Mouse (Mus musculus): Measurements from ENCODE around the gene Pin1. TPM values are rescaled to one million over a fixed set of nuclear protein-coding genes. Genes with fewer than 3 reads are reported as not detected.
A peak's percentile ranks its signal among the peaks of the same experiment; 100 is the strongest.
"Not testable (repeated sequence)": the region's sequence is repeated elsewhere in the genome, so short reads cannot be mapped to it uniquely, and the experiment has no call there.

Gene Pin1
- 45.7 and 46.5 TPM in 2 replicates for polyA plus RNA-seq (2014; fragmentation: Nextera tagmentation; extraction: Ambion mirVana)

DNA sequence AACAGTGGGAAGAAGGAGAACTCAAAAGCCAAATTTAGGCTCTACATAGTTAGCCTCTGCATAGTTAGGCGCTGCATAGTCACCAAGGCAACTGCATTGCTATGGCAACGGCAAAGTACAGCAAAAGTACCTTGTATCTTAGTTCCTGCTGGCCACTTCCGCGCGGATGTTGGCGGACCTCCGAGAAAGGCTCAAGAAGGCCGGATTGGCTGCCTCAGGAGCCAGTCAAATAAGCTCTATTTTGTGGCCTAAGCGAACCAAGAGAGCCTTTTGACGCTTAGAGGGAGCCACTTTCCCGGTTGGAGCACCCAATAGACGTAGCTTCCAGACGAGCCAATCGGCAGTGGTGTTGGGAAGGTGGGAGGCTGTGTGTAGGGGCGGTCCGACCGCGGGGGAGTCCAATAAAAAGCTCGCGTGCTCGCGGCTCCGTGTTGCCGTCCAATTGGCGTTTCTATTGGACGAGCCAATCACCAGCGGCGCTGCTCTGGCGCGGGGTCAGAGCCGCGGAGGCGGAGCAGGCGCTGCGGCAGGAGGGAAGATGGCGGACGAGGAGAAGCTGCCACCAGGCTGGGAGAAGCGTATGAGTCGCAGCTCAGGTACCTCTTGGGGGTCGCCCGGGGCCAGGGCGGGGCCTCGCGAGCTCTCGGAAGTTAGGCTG is at the start of gene Pin1:
Pin1 (plus strand) TSS at position 494 of the 658 bp plus-strand sequence.
- peaks cover 29% of the 10 kb centered on the region for H3K36me3 ChIP-seq (ENCODE audit: control insufficient read depth, insufficient read depth, low read length)
- H3K4me1 ChIP-seq (ENCODE audit: control insufficient read depth, insufficient read depth, low read length): peaks cover 12% of the 10 kb centered on the region
- H3K4me3 ChIP-seq (ENCODE audit: low read depth, low read length): peak within 1 kb of the TSS; percentile 65
- H3K27ac ChIP-seq (ENCODE audit: low read length): 0 out of 2 replicates have a peak within 1 kb of the TSS, but pooled peaks have one; percentile 4
- peak; percentile 99 for ATAC-seq (ENCODE audit: insufficient number of reproducible peaks, insufficient read depth, low FRiP score, low read depth)
- H3K4me2 ChIP-seq (replicated peaks; ENCODE audit: low read depth, low read length): peak within 1 kb of the TSS; percentile 72
- H3K9me3 ChIP-seq (ENCODE audit: control insufficient read depth, low read depth, low read length): no peaks in the 10 kb centered on the region
- peak within 1 kb of the TSS; percentile 82 for H3K9ac ChIP-seq (replicated peaks; ENCODE audit: low read depth, low read length)
- H3K27me3 ChIP-seq (ENCODE audit: control insufficient read depth, insufficient read depth, low read length): no peaks in the 10 kb centered on the region
- under 1% methylated on average over 41 of the region's 45 CpGs for WGBS

DNA sequence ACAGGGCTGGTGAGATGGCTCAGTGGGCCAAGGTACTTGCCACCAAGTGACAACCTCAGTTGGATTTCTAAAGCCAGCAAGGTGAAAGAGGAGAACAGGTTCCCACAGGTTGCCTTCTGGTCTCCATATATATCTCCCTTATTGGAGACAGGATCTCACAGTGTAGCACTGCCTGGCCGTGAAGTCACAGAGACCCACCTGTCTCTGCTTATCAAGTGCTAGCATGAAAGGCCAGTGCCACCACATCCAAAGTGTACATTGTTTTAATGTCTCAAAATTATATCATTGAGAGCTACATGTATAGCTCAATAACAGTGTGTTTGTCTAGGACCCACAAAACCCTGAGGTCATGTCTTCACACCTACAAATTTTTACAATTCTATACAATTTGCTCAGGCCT is 45.6 kb upstream of the Pin1 start:
- 97% methylated on average over 1 of the region's 1 CpGs for WGBS
- Histone ChIP-seq H3K4me1 (ENCODE audit: control insufficient read depth, insufficient read depth, low read length) (no peaks in the 10 kb centered on the region), H3K36me3 (ENCODE audit: control insufficient read depth, insufficient read depth, low read length) (no peaks in the 10 kb centered on the region), H3K27me3 (ENCODE audit: control insufficient read depth, insufficient read depth, low read length) (no peaks in the 10 kb centered on the region), H3K9ac (replicated peaks; ENCODE audit: low read depth, low read length) (no peak overlapping the region; the same call in 1 of the 2 replicates), H3K4me3 (ENCODE audit: low read depth, low read length) (no peak overlapping the region), H3K9me3 (ENCODE audit: control insufficient read depth, low read depth, low read length) (no peaks in the 10 kb centered on the region), H3K27ac (ENCODE audit: low read length) (no peak overlapping the region), H3K4me2 (replicated peaks; ENCODE audit: low read depth, low read length) (peak overlapping the region; percentile 75; the same call in 1 of the 2 replicates)
- no peak for ATAC-seq (ENCODE audit: insufficient number of reproducible peaks, insufficient read depth, low FRiP score, low read depth)

- H3K4me1 ChIP-seq (ENCODE audit: control insufficient read depth, insufficient read depth, low read length): no peaks in the 10 kb centered on the region
- no peaks in the 10 kb centered on the region for H3K9me3 ChIP-seq (ENCODE audit: control insufficient read depth, low read depth, low read length)
- H3K27ac ChIP-seq (ENCODE audit: low read length): peak overlapping the region; percentile 96
- under 1% methylated on average over 57 of the region's 57 CpGs for WGBS
- peak overlapping the region; percentile 87 for H3K9ac ChIP-seq (replicated peaks; ENCODE audit: low read depth, low read length)
- H3K36me3 ChIP-seq (ENCODE audit: control insufficient read depth, insufficient read depth, low read length): no peaks in the 10 kb centered on the region
- H3K4me2 ChIP-seq (replicated peaks; ENCODE audit: low read depth, low read length): peak overlapping the region; percentile 75
- H3K27me3 ChIP-seq (ENCODE audit: control insufficient read depth, insufficient read depth, low read length): no peaks in the 10 kb centered on the region
- peak overlapping the region; percentile 79 for H3K4me3 ChIP-seq (ENCODE audit: low read depth, low read length)
- peak; percentile 88 for ATAC-seq (ENCODE audit: insufficient number of reproducible peaks, insufficient read depth, low FRiP score, low read depth)
Observed at GRCm38 (mm10) chr9:20607100-20607974, 44.6 kb upstream of the Pin1 start.

DNA sequence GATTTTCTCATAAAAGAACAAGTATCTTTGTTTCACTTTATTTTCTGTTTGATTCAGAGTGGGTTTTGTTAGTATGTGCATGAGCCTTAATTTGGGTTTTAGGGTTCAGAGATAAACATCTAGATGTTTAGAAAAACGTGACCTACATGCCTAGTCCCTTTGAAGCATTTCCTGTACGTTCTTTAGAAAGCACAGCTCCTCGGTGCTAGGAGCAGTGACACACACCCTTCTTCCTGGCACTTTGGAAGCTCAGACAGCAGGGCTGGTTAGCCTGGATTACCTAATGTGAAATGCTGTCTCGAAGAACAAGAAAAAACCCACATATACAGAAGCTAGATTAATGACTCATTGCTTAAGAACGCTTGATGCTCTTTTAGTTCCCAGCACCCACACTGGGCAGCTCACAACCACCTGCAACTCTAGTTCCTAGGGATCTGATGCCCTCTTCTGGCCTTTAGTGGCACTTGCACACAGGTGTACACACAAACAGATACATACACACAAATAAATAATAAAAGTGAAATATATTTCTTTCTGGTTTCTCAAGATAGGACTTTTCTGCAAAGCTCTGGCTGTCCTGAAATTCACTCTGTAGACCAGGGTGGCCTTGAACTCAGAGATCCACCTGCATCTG is 41.9 kb upstream of the Pin1 start:
- H3K9me3 ChIP-seq (ENCODE audit: control insufficient read depth, low read depth, low read length): no peaks in the 10 kb centered on the region

GRCm38 (mm10) chr9:20611976-20612375 is 39.9 kb upstream of the Pin1 start:
- H3K9me3 ChIP-seq (ENCODE audit: control insufficient read depth, low read depth, low read length): no peaks in the 10 kb centered on the region
- H3K4me3 ChIP-seq (ENCODE audit: low read depth, low read length): no peak overlapping the region
- no peak overlapping the region for H3K9ac ChIP-seq (replicated peaks; ENCODE audit: low read depth, low read length)
- H3K36me3 ChIP-seq (ENCODE audit: control insufficient read depth, insufficient read depth, low read length): no peaks in the 10 kb centered on the region
- H3K4me1 ChIP-seq (ENCODE audit: control insufficient read depth, insufficient read depth, low read length): no peaks in the 10 kb centered on the region
- no peaks in the 10 kb centered on the region for H3K27me3 ChIP-seq (ENCODE audit: control insufficient read depth, insufficient read depth, low read length)
- no peak for ATAC-seq (ENCODE audit: insufficient number of reproducible peaks, insufficient read depth, low FRiP score, low read depth)
- no peak overlapping the region for H3K27ac ChIP-seq (ENCODE audit: low read length)
- 81% methylated on average over 5 of the region's 5 CpGs for WGBS
- no peak overlapping the region for H3K4me2 ChIP-seq (replicated peaks; ENCODE audit: low read depth, low read length)

More for the DNA sequence above, 41.9 kb upstream of the Pin1 start:
- Histone ChIP-seq H3K4me2 (replicated peaks; ENCODE audit: low read depth, low read length) (no peak overlapping the region), H3K36me3 (ENCODE audit: control insufficient read depth, insufficient read depth, low read length) (no peaks in the 10 kb centered on the region), H3K27ac (ENCODE audit: low read length) (no peak overlapping the region), H3K4me1 (ENCODE audit: control insufficient read depth, insufficient read depth, low read length) (no peaks in the 10 kb centered on the region), H3K27me3 (ENCODE audit: control insufficient read depth, insufficient read depth, low read length) (no peaks in the 10 kb centered on the region), H3K9ac (replicated peaks; ENCODE audit: low read depth, low read length) (no peak overlapping the region), H3K4me3 (ENCODE audit: low read depth, low read length) (no peak overlapping the region)
- WGBS: 82% methylated on average over 5 of the region's 5 CpGs
- no peak for ATAC-seq (ENCODE audit: insufficient number of reproducible peaks, insufficient read depth, low FRiP score, low read depth)

DNA sequence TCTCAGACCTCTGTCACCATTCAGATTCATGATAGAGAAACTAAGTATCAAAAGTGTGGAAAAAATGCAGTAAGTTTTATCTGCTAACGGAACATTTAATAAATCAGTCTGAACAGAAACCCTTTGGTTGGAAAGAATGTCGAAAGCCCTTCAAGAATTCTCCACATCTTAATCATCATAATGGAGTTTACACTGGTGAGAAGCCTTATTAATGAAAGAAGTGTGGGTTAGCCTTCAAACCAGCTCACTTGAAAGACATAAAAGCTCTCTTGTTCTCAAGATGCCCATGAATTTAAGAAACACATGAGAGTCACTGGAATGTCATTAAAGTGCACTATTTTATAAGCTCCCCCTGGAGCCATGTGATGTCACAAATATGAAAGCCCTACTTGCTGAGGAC is 35.2 kb upstream of the Pin1 start:
- Histone ChIP-seq H3K9me3 (ENCODE audit: control insufficient read depth, low read depth, low read length) (no peaks in the 10 kb centered on the region), H3K9ac (replicated peaks; ENCODE audit: low read depth, low read length) (no peak overlapping the region), H3K4me3 (ENCODE audit: low read depth, low read length) (no peak overlapping the region), H3K4me1 (ENCODE audit: control insufficient read depth, insufficient read depth, low read length) (no peaks in the 10 kb centered on the region), H3K36me3 (ENCODE audit: control insufficient read depth, insufficient read depth, low read length) (no peaks in the 10 kb centered on the region), H3K4me2 (replicated peaks; ENCODE audit: low read depth, low read length) (no peak overlapping the region), H3K27me3 (ENCODE audit: control insufficient read depth, insufficient read depth, low read length) (no peaks in the 10 kb centered on the region), H3K27ac (ENCODE audit: low read length) (no peak overlapping the region)
- WGBS: 79% methylated on average over 2 of the region's 2 CpGs
- no peak for ATAC-seq (ENCODE audit: insufficient number of reproducible peaks, insufficient read depth, low FRiP score, low read depth)

GRCm38 (mm10) chr9:20631332-20631731 is 20.6 kb upstream of the Pin1 start:
- Histone ChIP-seq H3K27ac (ENCODE audit: low read length) (no peak overlapping the region), H3K4me1 (ENCODE audit: control insufficient read depth, insufficient read depth, low read length) (no peaks in the 10 kb centered on the region), H3K36me3 (ENCODE audit: control insufficient read depth, insufficient read depth, low read length) (no peaks in the 10 kb centered on the region), H3K4me2 (replicated peaks; ENCODE audit: low read depth, low read length) (no peak overlapping the region), H3K9ac (replicated peaks; ENCODE audit: low read depth, low read length) (no peak overlapping the region), H3K9me3 (ENCODE audit: control insufficient read depth, low read depth, low read length) (no peaks in the 10 kb centered on the region), H3K27me3 (ENCODE audit: control insufficient read depth, insufficient read depth, low read length) (no peaks in the 10 kb centered on the region), H3K4me3 (ENCODE audit: low read depth, low read length) (no peak overlapping the region)
- no peak for ATAC-seq (ENCODE audit: insufficient number of reproducible peaks, insufficient read depth, low FRiP score, low read depth)
- 86% methylated on average over 2 of the region's 2 CpGs for WGBS

GRCm38 (mm10) chr9:20635676-20636075 is 16.2 kb upstream of the Pin1 start:
- not testable (repeated sequence) for H3K9ac ChIP-seq (replicated peaks; ENCODE audit: low read depth, low read length); ATAC-seq (ENCODE audit: insufficient number of reproducible peaks, insufficient read depth, low FRiP score, low read depth); H3K4me2 ChIP-seq (replicated peaks; ENCODE audit: low read depth, low read length); H3K4me1 ChIP-seq (ENCODE audit: control insufficient read depth, insufficient read depth, low read length); H3K27me3 ChIP-seq (ENCODE audit: control insufficient read depth, insufficient read depth, low read length); H3K9me3 ChIP-seq (ENCODE audit: control insufficient read depth, low read depth, low read length); H3K27ac ChIP-seq (ENCODE audit: low read length); H3K4me3 ChIP-seq (ENCODE audit: low read depth, low read length)
- 92% methylated on average over 8 of the region's 8 CpGs for WGBS
- peaks cover 13% of the 10 kb centered on the region for H3K36me3 ChIP-seq (ENCODE audit: control insufficient read depth, insufficient read depth, low read length)
